Mouse (Mus musculus): ENCODE measurements around the gene Prdm9. TPM values are rescaled to one million over a fixed set of nuclear protein-coding genes. Genes with fewer than 3 reads are reported as not detected.

Prdm9 gene
- polyA plus RNA-seq (2015; fragmentation: Nextera tagmentation; extraction: Ambion mirVana) = 1.7 and 2.3 TPM in 2 replicates

DNA sequence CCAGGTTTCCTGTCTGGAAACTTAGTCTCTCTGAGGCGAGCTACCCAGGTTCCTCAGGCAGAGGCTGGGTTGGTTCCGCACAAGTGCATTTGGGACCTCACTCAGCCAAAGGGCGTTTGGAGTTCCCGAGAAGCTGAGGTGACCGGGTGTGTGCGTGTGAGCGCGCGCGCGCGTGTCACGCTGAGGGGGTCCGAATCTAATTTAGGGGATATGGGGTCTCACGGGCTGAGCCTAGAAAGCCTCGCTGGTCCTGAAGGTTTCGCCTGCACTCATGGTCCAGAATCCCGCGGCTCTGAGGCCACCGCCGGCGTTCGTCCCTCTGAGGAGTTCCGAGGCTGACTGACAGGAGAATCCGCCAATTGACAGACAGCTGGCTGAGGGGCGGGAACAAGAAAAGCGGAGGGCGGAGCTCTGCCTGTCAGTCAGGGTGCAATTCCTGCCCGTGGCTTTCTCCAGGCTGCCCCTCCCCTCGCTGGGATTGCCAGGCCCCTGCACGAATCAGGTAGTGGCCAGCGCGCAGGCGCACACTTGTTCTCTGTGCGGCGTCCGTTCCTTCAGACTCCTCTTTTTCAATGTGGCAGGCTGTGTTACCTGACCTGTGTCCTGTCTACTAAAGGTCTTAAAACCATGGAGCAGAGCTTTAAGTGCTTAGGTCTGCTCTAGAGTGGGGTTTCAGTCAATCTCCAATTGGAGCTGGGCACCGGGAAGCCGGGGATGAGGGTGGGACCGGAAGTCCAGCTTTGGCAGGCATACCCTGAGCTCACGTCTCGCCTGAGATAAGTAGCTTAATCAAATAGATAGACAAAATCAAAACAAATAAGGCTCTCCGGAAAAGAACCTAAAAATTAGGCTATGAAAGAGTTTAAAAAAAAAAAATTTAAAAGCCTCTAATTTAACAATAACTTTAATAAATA, at the start of gene Prdm9:
TSS of gene Prdm9 (minus strand) at position 341 of the 914 bp plus-strand sequence.
- Histone ChIP-seq H3K4me3 (replicated peaks; ENCODE audit: low read length) (peak within 1 kb of the TSS; percentile 82), H3K9me3 (replicated peaks; ENCODE audit: control insufficient read depth, low read length) (no peaks in the 10 kb centered on the region), H3K4me1 (ENCODE audit: control insufficient read depth, insufficient read depth, low read length) (no peaks in the 10 kb centered on the region), H3K27me3 (ENCODE audit: control insufficient read depth, insufficient read depth, low read length) (no peaks in the 10 kb centered on the region), H3K27ac (ENCODE audit: low read length) (peak within 1 kb of the TSS; percentile 94), H3K9ac (ENCODE audit: low read length) (peak within 1 kb of the TSS; percentile 82), H3K4me2 (ENCODE audit: low read depth, low read length) (peak within 1 kb of the TSS; percentile 81), H3K36me3 (ENCODE audit: control insufficient read depth, insufficient read depth, low read length) (no peaks in the 10 kb centered on the region)
- ATAC-seq (ENCODE audit: insufficient read depth, low FRiP score) = peak; percentile 99
- under 1% methylated on average over 43 of the region's 43 CpGs for WGBS

DNA sequence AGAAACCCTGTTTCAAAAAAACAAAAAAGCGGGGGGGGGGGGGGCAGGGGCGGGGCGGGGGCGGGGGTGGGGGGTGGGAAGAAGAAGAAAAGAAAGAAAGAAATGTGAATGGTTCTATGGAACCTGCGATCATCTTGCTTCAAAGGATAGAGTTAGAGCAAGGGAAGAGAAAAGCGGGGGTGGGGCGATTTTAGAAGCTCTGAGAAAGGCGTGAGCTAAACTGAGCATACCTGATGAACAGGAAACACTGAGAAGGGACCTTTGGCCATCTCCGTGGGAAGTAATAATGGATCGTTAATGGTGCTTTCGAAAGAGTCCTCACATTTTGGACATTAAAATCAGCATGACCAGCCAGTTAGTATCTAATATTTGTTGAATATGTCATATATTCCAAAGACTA, 35.3 kb upstream of the Prdm9 start:
- 81% methylated on average over 9 of the region's 11 CpGs for WGBS
- ATAC-seq (ENCODE audit: insufficient read depth, low FRiP score) = no peak
- H3K9me3 ChIP-seq (replicated peaks; ENCODE audit: control insufficient read depth, low read length) = no peaks in the 10 kb centered on the region
- H3K4me1 ChIP-seq (ENCODE audit: control insufficient read depth, insufficient read depth, low read length) = no peaks in the 10 kb centered on the region
- no peaks in the 10 kb centered on the region for H3K27me3 ChIP-seq (ENCODE audit: control insufficient read depth, insufficient read depth, low read length)
- H3K9ac ChIP-seq (ENCODE audit: low read length) = no peak overlapping the region
- H3K27ac ChIP-seq (ENCODE audit: low read length) = no peak overlapping the region
- no peaks in the 10 kb centered on the region for H3K36me3 ChIP-seq (ENCODE audit: control insufficient read depth, insufficient read depth, low read length)
- H3K4me2 ChIP-seq (ENCODE audit: low read depth, low read length) = no peak overlapping the region
- H3K4me3 ChIP-seq (replicated peaks; ENCODE audit: low read length) = no peak overlapping the region

DNA sequence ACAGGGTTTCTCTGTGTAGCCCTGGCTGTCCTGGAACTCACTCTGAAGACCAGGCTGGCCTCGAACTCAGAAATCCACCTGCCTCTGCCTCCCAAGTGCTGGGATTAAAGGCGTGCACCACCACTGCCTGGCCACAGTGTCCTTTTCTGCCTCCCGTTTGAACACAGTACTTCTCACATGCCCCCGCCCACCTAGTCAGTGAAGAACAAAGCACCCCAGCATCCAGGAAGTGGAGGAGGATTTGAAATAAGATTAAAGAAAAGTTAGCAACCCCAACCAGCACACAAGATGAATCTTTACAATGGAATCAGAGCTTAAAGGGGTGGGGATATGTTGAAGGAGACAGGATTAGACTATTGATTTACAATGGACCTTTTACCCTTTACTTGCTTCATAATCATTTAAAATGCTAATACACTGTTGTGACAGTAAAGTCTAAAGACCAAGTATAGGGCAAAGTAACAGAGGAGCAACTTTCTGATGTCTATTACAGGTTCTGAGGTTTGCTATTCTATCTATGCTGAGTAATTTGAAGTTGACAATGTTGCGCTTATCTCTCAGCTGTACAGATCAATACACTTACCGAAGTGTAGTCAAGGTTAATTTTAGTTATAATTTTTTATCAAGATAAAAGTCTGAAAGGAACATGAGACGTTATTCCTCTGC, 27.2 kb upstream of the Prdm9 start:
- Histone ChIP-seq H3K27ac (ENCODE audit: low read length) (no peak overlapping the region), H3K36me3 (ENCODE audit: control insufficient read depth, insufficient read depth, low read length) (no peaks in the 10 kb centered on the region), H3K4me2 (ENCODE audit: low read depth, low read length) (no peak overlapping the region), H3K27me3 (ENCODE audit: control insufficient read depth, insufficient read depth, low read length) (no peaks in the 10 kb centered on the region), H3K9me3 (replicated peaks; ENCODE audit: control insufficient read depth, low read length) (no peaks in the 10 kb centered on the region), H3K4me1 (ENCODE audit: control insufficient read depth, insufficient read depth, low read length) (no peaks in the 10 kb centered on the region), H3K4me3 (replicated peaks; ENCODE audit: low read length) (no peak overlapping the region), H3K9ac (ENCODE audit: low read length) (no peak overlapping the region)
- WGBS = 73% methylated on average over 7 of the region's 7 CpGs
- no peak for ATAC-seq (ENCODE audit: insufficient read depth, low FRiP score)

DNA sequence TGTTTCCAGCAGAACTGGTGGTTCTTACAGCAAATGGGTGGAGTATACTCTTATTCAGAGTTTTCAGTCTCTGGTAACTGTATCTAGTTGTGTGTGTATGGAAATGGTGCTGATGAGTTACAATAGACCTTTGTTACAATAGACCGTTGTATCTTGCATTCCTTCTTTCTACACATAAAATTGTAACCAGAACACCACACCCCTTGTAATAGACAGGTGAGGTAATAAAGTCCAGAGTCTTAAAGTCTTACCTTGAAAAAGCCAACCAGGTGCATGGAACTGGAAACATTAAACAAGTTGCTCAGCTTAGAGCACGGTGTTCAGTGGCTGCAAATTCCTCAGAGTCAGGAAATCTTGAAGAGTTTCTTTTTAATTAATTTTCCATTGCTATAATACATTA, 24.0 kb upstream of the Prdm9 start:
- H3K9me3 ChIP-seq (replicated peaks; ENCODE audit: control insufficient read depth, low read length) = no peaks in the 10 kb centered on the region
- H3K4me1 ChIP-seq (ENCODE audit: control insufficient read depth, insufficient read depth, low read length) = no peaks in the 10 kb centered on the region
- H3K27ac ChIP-seq (ENCODE audit: low read length) = no peak overlapping the region
- WGBS = 73% methylated on average over 2 of the region's 2 CpGs
- H3K4me3 ChIP-seq (replicated peaks; ENCODE audit: low read length) = no peak overlapping the region
- H3K27me3 ChIP-seq (ENCODE audit: control insufficient read depth, insufficient read depth, low read length) = no peaks in the 10 kb centered on the region
- no peak for ATAC-seq (ENCODE audit: insufficient read depth, low FRiP score)
- no peak overlapping the region for H3K9ac ChIP-seq (ENCODE audit: low read length)
- H3K36me3 ChIP-seq (ENCODE audit: control insufficient read depth, insufficient read depth, low read length) = no peaks in the 10 kb centered on the region
- H3K4me2 ChIP-seq (ENCODE audit: low read depth, low read length) = no peak overlapping the region

DNA sequence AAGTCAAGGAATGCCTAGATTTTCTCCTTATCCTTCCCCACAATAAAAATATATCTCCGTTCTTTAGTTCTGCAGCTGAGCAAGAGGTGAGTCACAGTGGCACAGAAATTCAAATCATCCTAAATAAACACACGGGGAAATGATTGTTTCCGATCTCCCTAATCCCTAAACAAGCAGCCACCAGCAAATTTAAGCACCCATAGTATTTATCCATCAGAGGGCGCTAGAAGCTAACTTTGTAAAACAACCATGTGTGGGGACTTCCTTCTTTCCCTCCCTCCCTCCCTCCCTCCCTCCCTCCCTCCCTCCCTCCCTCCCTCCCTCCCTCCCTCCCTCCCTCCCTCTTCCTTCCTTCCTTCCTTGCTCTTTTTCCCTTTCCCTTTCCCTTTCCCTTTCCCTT, 21.5 kb upstream of the Prdm9 start:
- Histone ChIP-seq H3K36me3 (ENCODE audit: control insufficient read depth, insufficient read depth, low read length) (no peaks in the 10 kb centered on the region), H3K4me2 (ENCODE audit: low read depth, low read length) (no peak overlapping the region), H3K27me3 (ENCODE audit: control insufficient read depth, insufficient read depth, low read length) (no peaks in the 10 kb centered on the region), H3K4me1 (ENCODE audit: control insufficient read depth, insufficient read depth, low read length) (no peaks in the 10 kb centered on the region), H3K9me3 (replicated peaks; ENCODE audit: control insufficient read depth, low read length) (no peaks in the 10 kb centered on the region), H3K4me3 (replicated peaks; ENCODE audit: low read length) (no peak overlapping the region), H3K9ac (ENCODE audit: low read length) (no peak overlapping the region), H3K27ac (ENCODE audit: low read length) (no peak overlapping the region)
- ATAC-seq (ENCODE audit: insufficient read depth, low FRiP score) = no peak
- 27% methylated on average over 4 of the region's 4 CpGs for WGBS

DNA sequence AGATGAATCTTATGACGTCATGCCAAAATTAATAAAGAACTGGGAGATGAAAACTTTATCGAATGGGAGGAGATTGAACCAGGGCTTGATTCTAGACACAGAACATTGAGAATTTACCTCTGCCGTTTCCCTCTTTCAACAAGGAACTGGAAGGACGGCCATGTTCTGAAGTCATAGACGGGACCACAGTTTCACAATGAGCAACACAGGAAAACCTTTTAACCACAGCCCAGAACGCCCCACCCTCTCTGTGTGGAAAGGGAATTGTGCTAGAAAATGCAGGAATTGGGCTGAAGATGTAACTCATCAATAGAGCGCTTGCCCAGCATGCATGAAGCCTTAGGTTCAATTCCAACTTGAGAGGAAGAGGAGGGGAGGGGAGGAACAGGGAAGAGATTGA, 18.9 kb upstream of the Prdm9 start:
- no peak overlapping the region for H3K27ac ChIP-seq (ENCODE audit: low read length)
- H3K4me1 ChIP-seq (ENCODE audit: control insufficient read depth, insufficient read depth, low read length) = no peaks in the 10 kb centered on the region
- no peaks in the 10 kb centered on the region for H3K9me3 ChIP-seq (replicated peaks; ENCODE audit: control insufficient read depth, low read length)
- no peak overlapping the region for H3K9ac ChIP-seq (ENCODE audit: low read length)
- ATAC-seq (ENCODE audit: insufficient read depth, low FRiP score) = no peak
- no peaks in the 10 kb centered on the region for H3K27me3 ChIP-seq (ENCODE audit: control insufficient read depth, insufficient read depth, low read length)
- 83% methylated on average over 7 of the region's 7 CpGs for WGBS
- H3K4me3 ChIP-seq (replicated peaks; ENCODE audit: low read length) = no peak overlapping the region
- no peaks in the 10 kb centered on the region for H3K36me3 ChIP-seq (ENCODE audit: control insufficient read depth, insufficient read depth, low read length)
- no peak overlapping the region for H3K4me2 ChIP-seq (ENCODE audit: low read depth, low read length)

DNA sequence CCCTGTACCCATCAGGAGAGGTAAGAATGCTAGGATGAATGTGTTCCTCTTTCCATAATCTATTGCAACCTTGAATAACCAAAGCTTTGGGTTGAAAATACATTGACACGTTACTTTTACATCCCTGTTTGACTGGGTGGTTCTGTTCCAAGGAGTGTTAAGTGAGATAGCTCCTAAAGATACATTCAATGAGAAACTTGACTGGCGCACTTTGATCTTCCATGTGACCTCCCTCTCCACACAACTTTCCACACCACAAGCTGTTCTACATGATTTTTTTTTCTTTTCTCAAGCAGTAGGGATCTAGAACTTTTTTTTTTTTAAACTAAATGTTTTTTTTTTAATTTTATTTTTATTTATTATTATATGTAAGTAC, 15.9 kb upstream of the Prdm9 start:
- Histone ChIP-seq H3K36me3 (ENCODE audit: control insufficient read depth, insufficient read depth, low read length) (no peaks in the 10 kb centered on the region), H3K27ac (ENCODE audit: low read length) (peak overlapping the region; percentile 8; the same call in 1 of the 2 replicates), H3K9ac (ENCODE audit: low read length) (no peak overlapping the region), H3K4me2 (ENCODE audit: low read depth, low read length) (no peak overlapping the region), H3K9me3 (replicated peaks; ENCODE audit: control insufficient read depth, low read length) (no peaks in the 10 kb centered on the region), H3K27me3 (ENCODE audit: control insufficient read depth, insufficient read depth, low read length) (no peaks in the 10 kb centered on the region; the same call in none of the 2 replicates), H3K4me1 (ENCODE audit: control insufficient read depth, insufficient read depth, low read length) (no peaks in the 10 kb centered on the region), H3K4me3 (replicated peaks; ENCODE audit: low read length) (no peak overlapping the region)
- WGBS = 75% methylated on average over 2 of the region's 2 CpGs
- ATAC-seq (ENCODE audit: insufficient read depth, low FRiP score) = no peak

DNA sequence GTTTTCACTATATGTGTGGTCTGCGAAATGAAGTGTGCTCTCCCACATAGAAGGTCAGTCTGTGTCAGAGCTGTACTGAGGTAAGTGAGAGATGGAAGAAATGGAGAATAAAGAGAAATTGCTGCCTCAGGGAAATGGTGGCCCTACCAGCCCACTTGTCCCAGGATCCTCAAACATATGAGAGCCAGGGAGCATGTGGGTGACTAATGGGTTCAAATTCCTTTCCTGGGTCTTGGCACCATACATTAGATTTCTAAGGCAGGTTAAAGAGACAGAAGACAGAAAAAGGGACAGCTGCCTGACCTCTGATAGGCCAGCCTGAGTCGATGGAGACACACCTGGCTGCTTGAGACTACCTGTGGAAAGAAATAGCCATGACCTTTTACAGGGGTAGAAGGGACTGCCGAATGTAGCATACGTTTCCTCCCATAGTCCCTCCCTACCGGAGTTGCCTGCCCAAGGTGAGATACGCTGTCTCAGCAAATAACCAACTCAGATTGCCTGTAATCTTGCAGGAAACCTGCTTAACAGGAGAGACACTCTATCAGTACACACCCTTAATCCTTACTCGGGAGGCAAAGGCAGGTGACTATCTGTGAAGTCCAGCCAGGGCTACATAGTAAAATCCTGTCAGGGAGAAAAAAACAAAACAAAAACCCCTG, 15.4 kb upstream of the Prdm9 start:
- no peaks in the 10 kb centered on the region for H3K9me3 ChIP-seq (replicated peaks; ENCODE audit: control insufficient read depth, low read length)
- H3K4me1 ChIP-seq (ENCODE audit: control insufficient read depth, insufficient read depth, low read length) = no peaks in the 10 kb centered on the region
- H3K4me3 ChIP-seq (replicated peaks; ENCODE audit: low read length) = no peak overlapping the region
- WGBS = 58% methylated on average over 7 of the region's 7 CpGs
- H3K27ac ChIP-seq (ENCODE audit: low read length) = peak overlapping the region; percentile 8; the same call in 1 of the 2 replicates
- no peaks in the 10 kb centered on the region; the same call in none of the 2 replicates for H3K27me3 ChIP-seq (ENCODE audit: control insufficient read depth, insufficient read depth, low read length)
- no peak overlapping the region for H3K4me2 ChIP-seq (ENCODE audit: low read depth, low read length)
- H3K9ac ChIP-seq (ENCODE audit: low read length) = no peak overlapping the region
- no peaks in the 10 kb centered on the region for H3K36me3 ChIP-seq (ENCODE audit: control insufficient read depth, insufficient read depth, low read length)
- peak; percentile 77 for ATAC-seq (ENCODE audit: insufficient read depth, low FRiP score)

DNA sequence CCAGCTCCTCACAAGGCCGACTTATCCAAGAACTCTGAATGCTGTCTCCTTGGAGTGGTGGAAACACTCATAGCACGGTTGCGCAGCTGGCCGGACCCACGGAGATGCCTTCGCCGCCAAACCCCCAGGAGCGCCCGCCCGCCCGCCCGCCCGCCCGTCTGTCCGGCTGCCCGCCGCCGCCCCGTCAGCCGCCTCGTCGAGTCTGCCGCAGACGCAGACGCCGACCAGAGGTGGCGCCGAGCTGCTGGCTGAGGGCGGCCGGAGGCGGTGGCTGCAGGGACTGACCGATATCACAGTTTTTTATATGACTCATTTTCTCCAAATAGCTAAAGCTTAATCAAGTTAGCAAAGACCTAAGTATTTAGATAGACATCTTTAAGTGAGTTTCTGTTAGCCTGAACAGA, 13.1 kb upstream of the Prdm9 start:
- Histone ChIP-seq H3K27ac (ENCODE audit: low read length) (no peak overlapping the region), H3K27me3 (ENCODE audit: control insufficient read depth, insufficient read depth, low read length) (no peaks in the 10 kb centered on the region; the same call in none of the 2 replicates), H3K4me2 (ENCODE audit: low read depth, low read length) (peak overlapping the region; percentile 57), H3K9ac (ENCODE audit: low read length) (peak overlapping the region; percentile 48; the same call in 1 of the 2 replicates), H3K4me1 (ENCODE audit: control insufficient read depth, insufficient read depth, low read length) (no peaks in the 10 kb centered on the region), H3K36me3 (ENCODE audit: control insufficient read depth, insufficient read depth, low read length) (no peaks in the 10 kb centered on the region), H3K9me3 (replicated peaks; ENCODE audit: control insufficient read depth, low read length) (no peaks in the 10 kb centered on the region), H3K4me3 (replicated peaks; ENCODE audit: low read length) (peak overlapping the region; percentile 36)
- ATAC-seq (ENCODE audit: insufficient read depth, low FRiP score) = peak; percentile 77; the same call in 1 of the 2 replicates
- WGBS = under 1% methylated on average over 32 of the region's 32 CpGs
